Mouse (Mus musculus) brown adipose tissue, adult 24 weeks (tissue): ENCODE data around the gene Zfp865. TPM values are rescaled to one million over a fixed set of nuclear protein-coding genes. Genes with fewer than 3 reads are reported as not detected.

Source experiments
- H3K27ac ChIP-seq: fragments of 200-500 bp; replicated peaks from 2 replicates; pipeline ENCODE4 v1.5.1; 2012; ENCODE audit warnings: low read depth, mild to moderate bottlenecking, low read length
- H3K4me1 ChIP-seq: fragments of 200-500 bp; 2 replicates; pipeline ENCODE4 v1.6.1; 2012; ENCODE audit warnings: low read length, mixed read lengths; ENCODE audit not compliant: control insufficient read depth, insufficient read depth, insufficient read length
- H3K4me3 ChIP-seq: fragments of 200-500 bp; 2 replicates; pipeline ENCODE4 v1.5.1; 2012; ENCODE audit warnings: low read depth, mild to moderate bottlenecking, low read length, moderate library complexity; ENCODE audit not compliant: insufficient read depth
- polyA plus RNA-seq: library from polyadenylated mRNA; stranded (reverse); fragments of >200 nt; gene quantifications from 2 replicates; pipeline ENCODE4 v1.2.4, GENCODE M21; 2012; ENCODE audit not compliant: missing spikeins, insufficient read depth, insufficient read length

Zfp865 gene
- polyA plus RNA-seq = 7.5 and 10.9 TPM in 2 replicates

DNA sequence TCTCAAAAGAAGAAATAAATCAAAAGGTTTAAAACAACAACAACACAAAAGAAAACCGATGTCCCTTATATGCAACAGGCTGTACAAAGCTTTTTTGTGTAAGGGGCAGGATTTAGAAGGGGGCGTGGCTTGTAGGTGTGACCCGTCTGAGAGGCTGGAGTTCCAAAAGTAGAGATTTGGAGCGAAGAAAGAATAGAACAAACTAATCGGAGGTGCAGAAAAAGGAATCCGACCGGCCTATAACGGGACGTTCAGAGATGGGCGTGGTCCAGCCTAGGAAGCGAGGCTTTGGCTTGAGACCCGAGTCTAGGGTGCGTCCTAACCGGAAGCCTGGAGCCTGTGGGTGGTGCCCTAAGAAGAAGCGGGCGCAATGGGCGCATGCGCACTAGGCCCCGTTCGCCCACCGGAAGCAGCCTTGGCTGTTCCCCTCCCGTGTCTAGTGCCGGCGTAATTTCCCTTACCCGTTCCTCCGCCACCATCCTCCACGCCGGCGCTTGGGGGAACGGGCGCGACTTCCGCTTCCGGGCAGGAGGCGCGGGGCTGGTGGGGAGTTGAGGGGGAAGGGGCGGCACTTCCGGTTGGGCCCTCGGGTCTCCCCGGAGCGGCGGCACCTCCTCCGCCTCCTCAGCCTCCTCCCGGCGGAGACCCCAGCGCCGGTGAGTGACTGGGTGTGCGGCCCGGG, at the start of gene Zfp865, which contains the start of gene Ccdc106:
Gene Zfp865, plus strand, starts transcription at position 377 of the 682 bp plus-strand sequence.
Gene Ccdc106, plus strand, starts transcription at position 554 of the 682 bp plus-strand sequence.
- peaks cover 7% of the 10 kb centered on the region; the same call in 1 of the 2 replicates for H3K4me1 ChIP-seq
- H3K4me3 ChIP-seq = peak within 1 kb of the TSS; percentile 64
- H3K27ac ChIP-seq = peak within 1 kb of the TSS; percentile 93

DNA sequence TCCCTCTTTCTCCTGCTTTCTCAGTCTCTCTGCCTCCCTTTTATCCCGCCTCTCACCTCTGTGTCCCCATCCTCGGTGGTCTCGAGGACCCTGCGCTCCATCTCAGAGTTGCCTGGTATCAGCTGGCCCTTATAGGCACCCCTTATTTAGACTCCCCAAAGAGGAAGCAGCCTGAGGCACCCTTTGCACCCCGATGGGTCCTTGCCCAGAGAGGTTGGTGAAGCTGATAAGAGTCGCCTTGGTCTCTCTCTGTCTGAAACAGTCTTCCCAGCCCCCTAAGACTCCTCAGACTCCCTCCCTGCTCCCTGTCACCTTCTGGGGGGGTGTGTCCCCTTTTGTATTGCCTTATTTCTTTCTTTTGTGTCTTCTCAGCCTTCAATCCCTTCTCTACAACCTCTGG, 49.1 kb upstream of the Zfp865 start, which contains the start of gene Sbk3:
Gene Sbk3, minus strand, starts transcription at position 101 of the 400 bp plus-strand sequence.
- Histone ChIP-seq H3K4me1 (peaks cover 2% of the 10 kb centered on the region; the same call in 1 of the 2 replicates), H3K27ac (peak within 1 kb of the TSS; percentile 32; the same call in 1 of the 2 replicates), H3K4me3 (no peak within 1 kb of the TSS)

- Histone ChIP-seq H3K4me3 (no peak overlapping the region), H3K27ac (no peak overlapping the region), H3K4me1 (peaks cover 2% of the 10 kb centered on the region; the same call in 1 of the 2 replicates)
These were observed 48.5 kb upstream of the Zfp865 start for GRCm38 (mm10) chr7:4971710-4972109.

- Histone ChIP-seq H3K4me3 (no peak overlapping the region), H3K4me1 (peaks cover 2% of the 10 kb centered on the region; the same call in 1 of the 2 replicates), H3K27ac (peak overlapping the region; percentile 32)
These were observed 47.7 kb upstream of the Zfp865 start for GRCm38 (mm10) chr7:4972321-4973047.

DNA sequence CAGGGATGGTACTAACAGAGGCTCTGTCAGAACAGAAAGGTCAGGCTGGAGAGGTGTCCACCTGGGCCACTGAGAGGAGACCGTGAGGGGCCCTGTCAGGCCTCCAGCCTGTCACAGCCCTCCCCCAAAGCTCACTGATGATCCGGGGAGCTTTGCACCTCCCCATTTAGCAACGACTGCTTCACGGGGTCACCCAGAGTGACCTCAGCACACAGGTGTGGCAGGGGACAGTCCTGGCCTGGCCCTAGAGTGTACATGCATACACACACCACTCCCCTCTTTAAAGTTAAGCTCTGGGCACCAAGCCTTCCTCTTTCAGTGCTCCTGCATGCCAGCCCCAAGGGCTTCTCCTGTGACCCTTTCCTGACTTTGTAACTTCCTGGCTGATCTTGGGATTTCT, 44.7 kb upstream of the Zfp865 start:
- Histone ChIP-seq H3K4me1 (peaks cover 2% of the 10 kb centered on the region; the same call in 1 of the 2 replicates), H3K27ac (no peak overlapping the region), H3K4me3 (no peak overlapping the region)

DNA sequence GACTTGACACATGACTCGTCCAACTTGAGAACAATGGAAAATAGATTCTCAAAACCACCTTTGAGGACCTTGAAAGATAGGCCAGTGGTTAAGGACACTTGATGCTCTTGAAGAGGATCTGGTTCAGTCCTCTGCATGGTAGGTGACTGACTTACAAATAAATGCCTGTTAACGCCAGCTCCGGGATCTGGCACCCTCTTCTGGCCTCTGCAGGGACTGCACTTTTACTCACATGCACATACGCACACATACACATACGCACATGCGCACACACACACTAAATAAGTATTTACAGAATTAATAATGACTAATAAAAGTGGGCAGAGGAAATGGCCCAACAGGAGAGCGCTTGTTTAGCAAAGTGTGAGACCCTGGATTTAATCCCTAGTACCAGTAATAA, 43.3 kb upstream of the Zfp865 start:
- Histone ChIP-seq H3K4me1 (peaks cover 2% of the 10 kb centered on the region; the same call in 1 of the 2 replicates), H3K4me3 (no peak overlapping the region), H3K27ac (no peak overlapping the region)

DNA sequence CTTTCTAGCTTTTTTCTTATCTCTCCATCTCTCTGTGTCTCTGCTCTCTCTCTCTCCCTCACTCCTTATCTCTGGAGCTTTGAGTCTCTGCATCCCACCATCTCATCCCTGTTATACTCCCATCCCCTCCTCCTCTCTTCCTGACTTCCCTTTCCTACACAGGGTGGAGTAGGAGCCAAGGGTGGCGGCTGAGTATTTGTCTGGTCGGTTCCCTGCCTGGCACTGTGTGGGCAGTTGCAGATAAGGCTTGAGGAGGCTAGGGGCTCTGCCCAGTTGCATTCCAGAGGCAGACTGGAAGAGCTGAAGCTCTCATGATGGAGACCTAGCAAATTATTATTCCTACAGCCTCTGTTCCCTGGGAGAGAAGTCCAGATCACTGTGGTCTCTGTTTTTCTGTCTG, 31.9 kb upstream of the Zfp865 start:
- Histone ChIP-seq H3K4me1 (no peaks in the 10 kb centered on the region), H3K27ac (no peak overlapping the region), H3K4me3 (no peak overlapping the region)

- H3K4me3 ChIP-seq = no peak overlapping the region
- H3K4me1 ChIP-seq = peaks cover 8% of the 10 kb centered on the region
- H3K27ac ChIP-seq = no peak overlapping the region
These were observed 26.7 kb upstream of the Zfp865 start for GRCm38 (mm10) chr7:4993347-4993998.

GRCm38 (mm10) chr7:4993999-4994788, 26.0 kb upstream of the Zfp865 start:
- H3K4me3 ChIP-seq = no peak overlapping the region
- peaks cover 8% of the 10 kb centered on the region for H3K4me1 ChIP-seq

DNA sequence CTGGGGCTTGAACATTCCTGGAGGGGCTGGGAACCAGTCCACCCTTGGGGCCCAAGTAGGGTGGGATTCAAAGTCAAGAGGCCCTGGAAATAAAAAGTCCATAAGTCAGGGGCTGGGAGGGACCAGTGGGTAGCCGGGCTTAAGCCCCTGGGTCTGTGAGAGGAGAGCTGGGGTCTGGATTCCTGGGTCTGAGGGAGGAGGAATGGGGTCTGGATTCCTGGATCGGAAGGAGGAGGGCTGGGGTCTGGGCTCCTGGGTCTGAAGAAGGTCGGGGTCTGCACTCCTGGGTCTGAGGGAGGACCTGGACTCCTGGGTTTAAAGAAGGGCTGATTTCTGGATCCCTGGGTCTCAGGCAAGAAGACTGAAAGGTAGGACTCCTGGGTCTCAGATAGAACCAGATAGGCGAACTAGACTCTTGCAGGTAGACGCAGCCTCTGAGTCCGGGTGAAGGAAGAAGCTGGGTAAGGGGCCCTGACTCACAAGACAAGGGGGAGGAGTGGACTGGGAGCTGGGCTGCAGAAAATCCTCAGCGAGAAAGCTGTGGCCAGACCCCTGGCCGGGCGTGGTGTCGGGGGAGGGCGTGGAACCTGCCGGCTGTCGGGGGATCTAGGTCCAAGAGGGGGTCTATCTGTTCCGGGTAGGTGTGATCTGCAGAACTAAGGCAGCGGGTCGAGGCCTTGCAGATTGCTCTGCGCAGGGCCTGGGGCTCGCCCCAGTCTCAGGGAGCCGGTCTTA, 24.7 kb upstream of the Zfp865 start:
- H3K4me3 ChIP-seq = peak overlapping the region; percentile 90
- H3K27ac ChIP-seq = 0 out of 2 replicates have a peak overlapping the region, but pooled peaks have one; percentile 19

More at GRCm38 (mm10) chr7:4993999-4994788, 26.0 kb upstream of the Zfp865 start:
- H3K27ac ChIP-seq = no peak overlapping the region

GRCm38 (mm10) chr7:4996003-4996895, 23.9 kb upstream of the Zfp865 start, which contains the start of gene Zfp579:
Gene Zfp579, minus strand, starts transcription at chr7:4996158.
- peaks cover 8% of the 10 kb centered on the region for H3K4me1 ChIP-seq
- 0 out of 2 replicates have a peak within 1 kb of the TSS, but pooled peaks have one; percentile 19 for H3K27ac ChIP-seq

More for the DNA sequence above, 24.7 kb upstream of the Zfp865 start:
- peaks cover 8% of the 10 kb centered on the region for H3K4me1 ChIP-seq

DNA sequence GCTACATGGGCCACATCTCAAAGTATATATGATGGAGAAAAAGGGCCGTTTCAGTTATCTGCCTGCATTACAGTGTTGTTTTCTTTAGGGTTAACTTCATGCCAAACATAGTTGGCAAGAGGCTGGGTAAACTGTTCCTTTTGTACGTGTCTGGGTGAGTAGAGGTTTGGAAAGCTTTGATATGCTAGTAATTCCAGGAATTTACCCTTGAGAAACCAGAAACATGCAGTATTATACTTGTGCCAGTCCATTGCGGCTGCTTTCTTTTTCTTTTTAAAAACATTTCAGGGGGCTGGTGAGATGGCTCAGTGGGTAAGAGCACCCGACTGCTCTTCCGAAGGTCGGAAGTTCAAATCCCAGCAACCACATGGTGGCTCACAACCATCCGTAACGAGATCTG, 23.2 kb upstream of the Zfp865 start:
- peaks cover 8% of the 10 kb centered on the region for H3K4me1 ChIP-seq
- H3K27ac ChIP-seq = no peak overlapping the region
- H3K4me3 ChIP-seq = no peak overlapping the region

More at GRCm38 (mm10) chr7:4996003-4996895, 23.9 kb upstream of the Zfp865 start, which contains the start of gene Zfp579:
- H3K4me3 ChIP-seq = peak within 1 kb of the TSS; percentile 90

DNA sequence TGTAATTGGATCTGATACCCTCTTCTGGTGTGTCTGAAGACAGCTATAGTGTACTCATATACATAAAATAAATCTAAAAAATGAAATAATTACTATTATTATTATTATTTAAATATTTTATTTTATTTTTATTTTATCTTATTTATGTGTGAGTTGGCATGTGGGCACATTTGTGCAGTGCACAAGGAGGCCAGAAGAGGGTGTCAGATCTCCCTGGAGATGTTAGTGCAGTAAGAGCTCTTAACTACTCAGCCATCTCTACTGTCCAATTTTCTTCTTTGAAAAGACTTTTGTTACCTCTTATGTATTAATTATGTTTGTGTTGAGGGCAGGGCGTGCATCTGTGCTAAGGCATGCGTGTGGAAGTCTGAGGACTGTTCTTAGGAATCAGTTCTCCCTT, 20.3 kb upstream of the Zfp865 start:
- H3K27ac ChIP-seq = no peak overlapping the region
- H3K4me1 ChIP-seq = peaks cover 8% of the 10 kb centered on the region; the same call in 1 of the 2 replicates
- H3K4me3 ChIP-seq = no peak overlapping the region
